Mouse (Mus musculus) Patski (cell line): ENCODE measurements around the gene Nxpe3. TPM values are rescaled to one million over a fixed set of nuclear protein-coding genes. Genes with fewer than 3 reads are reported as not detected.
"Not testable (repeated sequence)": the region's sequence is repeated elsewhere in the genome, so short reads cannot be mapped to it uniquely, and the experiment has no call there.

Source experiments
- ATAC-seq: fragments of 100-300 bp; one replicate; pipeline ENCODE4 v1.8.0; 2021
- CTCF ChIA-PET: fragments of 350-600 bp; sonication (Branson Sonifier 250); formaldehyde crosslinking; loops from one replicate; lab custom pipeline; 2022; ENCODE audit warnings: inconsistent platforms; lab: Charles Lee
- POLR2A ChIA-PET: fragments of 350-600 bp; sonication (Branson Sonifier 250); formaldehyde crosslinking; loops from one replicate; lab custom pipeline; 2022; ENCODE audit warnings: antibody characterized with exemption, inconsistent platforms; lab: Charles Lee
- DNase-seq: peaks from one replicate; pipeline ENCODE4 v3.0.0-alpha.2; 2011; ENCODE audit warnings: low read depth, low spot score
- H3K27me3 ChIP-seq: fragments of 371-371 bp; one replicate; pipeline ENCODE4 v1.5.1; 2021
- CTCF ChIP-seq: fragments of 100-300 bp; IDR thresholded peaks from one replicate; pipeline ENCODE4 v1.5.1; 2021
- in situ Hi-C: fragments of 300-500 bp; cut with MboI; formaldehyde crosslinking; loops from 3 replicates; pipeline ENCODE4 v1.11.1; 2018; ENCODE audit warnings: low pct_unique_long_range_greater_than_20kb, mixed read lengths
- polyA plus RNA-seq: library from polyadenylated mRNA; unstranded; gene quantifications from one replicate; pipeline ENCODE4 v1.2.3, GENCODE M21; 2021

Gene Nxpe3
- polyA plus RNA-seq, 1 experiment from 2014 or later, result 3.5 TPM

- ChIA-PET CTCF (interaction anchor here (1.9 to 2.9 kb wide), 3 partner anchors 381 to 385 kb away, joined by 9 to 22 read pairs (median 18); no protein-coding TSS in a partner anchor), POLR2A (no interaction called here)
- H3K27me3 ChIP-seq, result no peaks in the 10 kb centered on the region
- in situ Hi-C loops, result loop anchor here (5.0 to 10.0 kb wide), 2 partner anchors 384 to 716 kb away; no protein-coding TSS in a partner anchor
- TF ChIP-seq CTCF, result no peak
- ATAC-seq (no peak), DNase-seq (no peak)
Measured at GRCm38 (mm10) chr16:55861104-55861503, 34.0 kb downstream of the Nxpe3 start.

GRCm38 (mm10) chr16:55859421-55859820 lies 35.7 kb downstream of the Nxpe3 start:
- ATAC-seq, DNase-seq, in situ Hi-C loops, H3K27me3 ChIP-seq, POLR2A ChIA-PET: not testable (repeated sequence)
- CTCF ChIA-PET, result interaction anchor here (1.3 to 3.1 kb wide), 4 partner anchors 338 to 382 kb away, joined by 4 to 10 read pairs (median 7); no protein-coding TSS in a partner anchor

- ChIA-PET CTCF (interaction anchor here (1.3 to 3.1 kb wide), 5 partner anchors 337 to 384 kb away, joined by 3 to 10 read pairs (median 5); no protein-coding TSS in a partner anchor), POLR2A (no interaction called here)
- DNase-seq, result no peak
- in situ Hi-C loops, result no loop called here
- H3K27me3 ChIP-seq, result no peaks in the 10 kb centered on the region
- TF ChIP-seq CTCF, result peak; percentile 81
- ATAC-seq, result peak; percentile 79
Measured at GRCm38 (mm10) chr16:55858465-55858864, 36.6 kb downstream of the Nxpe3 start.

- POLR2A ChIA-PET, result no interaction called here
- peak; percentile 57 for ATAC-seq
Measured at GRCm38 (mm10) chr16:55852943-55853727, 42.0 kb downstream of the Nxpe3 start.

GRCm38 (mm10) chr16:55852515-55852914 lies 42.6 kb downstream of the Nxpe3 start:
- ChIA-PET POLR2A (no interaction called here), CTCF (interaction anchor here (0.8 to 2.3 kb wide), 6 partner anchors 8 to 371 kb away, joined by 3 to 23 read pairs (median 5); no protein-coding TSS in a partner anchor)
- no peak for TF ChIP-seq CTCF
- no peak for ATAC-seq
- no peak for DNase-seq
- in situ Hi-C loops, result no loop called here
- H3K27me3 ChIP-seq, result no peaks in the 10 kb centered on the region

More at GRCm38 (mm10) chr16:55852943-55853727, 42.0 kb downstream of the Nxpe3 start:
- in situ Hi-C loops, result no loop called here
- TF ChIP-seq CTCF, result peak; percentile 81
- DNase-seq, result peak; percentile 51
- CTCF ChIA-PET, result interaction anchor here (0.8 to 2.3 kb wide), 7 partner anchors 9 to 371 kb away, joined by 3 to 23 read pairs (median 5); no protein-coding TSS in a partner anchor
- no peaks in the 10 kb centered on the region for H3K27me3 ChIP-seq

GRCm38 (mm10) chr16:55850485-55850884 lies 44.6 kb downstream of the Nxpe3 start:
- in situ Hi-C loops, result no loop called here
- TF ChIP-seq CTCF, result no peak
- ChIA-PET POLR2A (no interaction called here), CTCF (interaction anchor here (0.9 to 2.9 kb wide), 7 partner anchors 9 to 373 kb away, joined by 3 to 11 read pairs (median 3); no protein-coding TSS in a partner anchor)
- ATAC-seq (no peak), DNase-seq (no peak)
- no peaks in the 10 kb centered on the region for H3K27me3 ChIP-seq

GRCm38 (mm10) chr16:55847679-55848078 lies 47.4 kb downstream of the Nxpe3 start:
- no peaks in the 10 kb centered on the region for H3K27me3 ChIP-seq
- ATAC-seq, result no peak
- no peak for DNase-seq
- POLR2A ChIA-PET, result interaction anchor here (0.7 to 1.8 kb wide), 2 partner anchors 26 to 109 kb away, joined by 3 to 5 read pairs; no protein-coding TSS in a partner anchor
- in situ Hi-C loops, result loop anchor here (5.0 to 10.0 kb wide), 2 partner anchors 213 to 325 kb away; no protein-coding TSS in a partner anchor
- no peak for TF ChIP-seq CTCF
- CTCF ChIA-PET, result interaction anchor here (1.1 to 1.8 kb wide), 3 partner anchors 10 to 371 kb away, joined by 3 to 7 read pairs (median 3); partner anchors contain the start of gene Nfkbiz

GRCm38 (mm10) chr16:55844847-55845246 lies 50.2 kb downstream of the Nxpe3 start:
- in situ Hi-C loops, result loop anchor here (5.0 to 10.0 kb wide), 2 partner anchors 210 to 323 kb away; no protein-coding TSS in a partner anchor
- TF ChIP-seq CTCF, result no peak
- H3K27me3 ChIP-seq, result no peaks in the 10 kb centered on the region
- ChIA-PET CTCF (interaction anchor here (1.7 kb wide), 1 partner anchor 325 kb away, joined by 10 read pairs; no protein-coding TSS in a partner anchor), POLR2A (no interaction called here)
- ATAC-seq, result no peak
- DNase-seq, result no peak

- no peaks in the 10 kb centered on the region for H3K27me3 ChIP-seq
- in situ Hi-C loops, result loop anchor here (10.0 kb wide), 1 partner anchor 209 kb away; no protein-coding TSS in a partner anchor
- POLR2A ChIA-PET, result interaction anchor here (1.3 kb wide), 1 partner anchor 23 kb away, joined by 4 read pairs; no protein-coding TSS in a partner anchor
- no peak for DNase-seq
- no peak for ATAC-seq
- no peak for TF ChIP-seq CTCF
- CTCF ChIA-PET, result interaction anchor here (1.0 to 1.7 kb wide), 3 partner anchors 9 to 363 kb away, joined by 4 to 10 read pairs (median 5); no protein-coding TSS in a partner anchor
Measured at GRCm38 (mm10) chr16:55843919-55844318, 51.2 kb downstream of the Nxpe3 start.

- DNase-seq, result no peak
- no peak for ATAC-seq
- ChIA-PET POLR2A (interaction anchor here (1.3 kb wide), 1 partner anchor 22 kb away, joined by 4 read pairs; no protein-coding TSS in a partner anchor), CTCF (interaction anchor here (1.4 to 1.7 kb wide), 2 partner anchors 312 to 324 kb away, joined by 4 to 10 read pairs; no protein-coding TSS in a partner anchor)
- H3K27me3 ChIP-seq, result no peaks in the 10 kb centered on the region
- no peak for TF ChIP-seq CTCF
- in situ Hi-C loops, result loop anchor here (10.0 kb wide), 1 partner anchor 208 kb away; no protein-coding TSS in a partner anchor
Measured at GRCm38 (mm10) chr16:55843134-55843533, 52.0 kb downstream of the Nxpe3 start.
